Mouse (Mus musculus): ENCODE measurements around the gene Fa2h. TPM values are rescaled to one million over a fixed set of nuclear protein-coding genes. Genes with fewer than 3 reads are reported as not detected.
A peak's percentile ranks its signal among the peaks of the same experiment; 100 is the strongest.

Fa2h gene
- polyA plus RNA-seq, 1 experiment, result 0.54 TPM

DNA sequence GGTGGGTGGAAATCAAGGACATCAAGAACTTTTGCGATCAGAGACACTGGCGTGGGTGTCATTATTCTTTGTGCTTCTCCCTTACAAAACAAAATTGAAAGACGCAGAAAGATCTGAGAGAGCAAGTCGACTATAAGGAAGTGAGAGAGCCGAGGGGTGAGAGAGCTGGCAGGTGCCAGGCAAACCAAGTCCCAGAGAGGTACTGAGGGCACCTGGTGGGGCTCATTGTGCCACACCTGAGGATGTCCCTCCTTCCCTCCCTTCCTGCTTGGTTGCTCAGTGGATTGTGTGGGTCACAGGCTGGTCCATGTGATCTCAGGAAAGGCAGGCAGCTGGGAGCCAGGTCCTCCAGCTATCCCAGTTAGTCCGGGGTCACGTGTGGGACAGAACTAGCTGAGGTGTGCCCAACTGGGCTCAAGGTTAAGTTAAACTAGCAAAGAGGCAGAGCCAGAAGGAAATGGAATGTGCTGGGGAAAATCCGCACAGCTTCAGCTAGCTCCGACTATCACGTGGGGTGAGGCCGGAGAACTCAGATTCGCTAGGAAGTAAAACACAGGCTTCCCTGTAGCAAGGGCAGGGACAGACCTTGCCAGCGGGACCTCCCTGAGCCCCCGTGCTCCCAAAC is 26.9 kb downstream of the Fa2h start:
- Histone ChIP-seq H3K4me3 (no peak overlapping the region), H3K27me3 (ENCODE audit: control insufficient read depth, insufficient read depth, insufficient read length) (peaks cover 30% of the 10 kb centered on the region), H3K79me2 (ENCODE audit: control insufficient read depth, insufficient read depth) (no peaks in the 10 kb centered on the region), H3K36me3 (ENCODE audit: control insufficient read depth, insufficient read depth) (no peaks in the 10 kb centered on the region), H3K4me2 (ENCODE audit: low read depth) (no peak overlapping the region), H3ac (ENCODE audit: control insufficient read depth, insufficient read length) (no peak overlapping the region)
- TF ChIP-seq MYOG (IDR thresholded peaks at IDR 0.05; ENCODE audit: control insufficient read depth in 1 of 3, insufficient read depth in 1 of 3, insufficient read length in 2 of 3, low read depth in 2 of 3) (no peak), TCF3 (IDR thresholded peaks at IDR 0.05; ENCODE audit: insufficient read length, low read depth) (no peak), CEBPB (IDR thresholded peaks at IDR 0.05; ENCODE audit: insufficient read depth, poor library complexity, severe bottlenecking) (no peak), USF1 (IDR thresholded peaks at IDR 0.05; ENCODE audit: low read depth) (no peak), SRF (IDR thresholded peaks at IDR 0.05; ENCODE audit: control insufficient read depth, insufficient read length, low read depth) (no peak), MYOD1 (IDR thresholded peaks at IDR 0.05; ENCODE audit: control insufficient read depth in 1 of 3, insufficient read length in 2 of 3, low read depth in 2 of 3) (no peak), POLR2A (IDR thresholded peaks at IDR 0.05; ENCODE audit: insufficient read length, low read depth) (no peak), POLR2AphosphoS2 (IDR thresholded peaks at IDR 0.05; ENCODE audit: insufficient read length, low read depth) (no peak), TCF12 (IDR thresholded peaks at IDR 0.05; ENCODE audit: insufficient read depth, poor library complexity, severe bottlenecking) (no peak), REST (IDR thresholded peaks at IDR 0.05; ENCODE audit: insufficient read depth, insufficient read length) (no peak), E2F4 (IDR thresholded peaks at IDR 0.05; ENCODE audit: insufficient read depth) (no peak), MAX (IDR thresholded peaks at IDR 0.05; ENCODE audit: low read depth) (no peak)

DNA sequence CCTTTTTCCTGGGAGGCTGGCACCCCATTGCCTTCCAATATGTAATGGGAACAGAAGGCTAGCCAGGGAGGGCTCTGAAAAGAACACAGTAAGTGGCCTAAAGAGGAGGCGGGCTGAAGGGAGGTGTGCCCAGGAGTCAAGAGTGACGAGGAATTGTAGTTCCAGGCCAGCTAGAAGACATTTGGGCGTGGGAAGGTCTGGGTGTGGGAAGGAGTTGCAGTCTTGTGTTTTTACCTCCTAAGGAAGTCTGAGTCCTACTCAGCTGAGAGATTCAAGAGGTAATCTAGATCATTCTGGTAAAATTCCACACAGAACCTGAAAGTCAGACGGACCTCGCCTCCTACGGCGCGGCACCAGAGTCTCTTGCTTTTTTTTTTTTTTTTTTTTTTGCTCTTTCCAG is 30.1 kb downstream of the Fa2h start:
- no peaks in the 10 kb centered on the region for H3K79me2 ChIP-seq (ENCODE audit: control insufficient read depth, insufficient read depth)
- no peak overlapping the region for H3ac ChIP-seq (ENCODE audit: control insufficient read depth, insufficient read length)
- no peak overlapping the region for H3K4me3 ChIP-seq
- H3K4me2 ChIP-seq (ENCODE audit: low read depth), result no peak overlapping the region
- H3K36me3 ChIP-seq (ENCODE audit: control insufficient read depth, insufficient read depth), result no peaks in the 10 kb centered on the region
- TF ChIP-seq POLR2AphosphoS2 (IDR thresholded peaks at IDR 0.05; ENCODE audit: insufficient read length, low read depth) (no peak), MAX (IDR thresholded peaks at IDR 0.05; ENCODE audit: low read depth) (no peak), CEBPB (IDR thresholded peaks at IDR 0.05; ENCODE audit: insufficient read depth, poor library complexity, severe bottlenecking) (no peak), E2F4 (IDR thresholded peaks at IDR 0.05; ENCODE audit: insufficient read depth) (no peak), MYOG (IDR thresholded peaks at IDR 0.05; ENCODE audit: control insufficient read depth in 1 of 3, insufficient read depth in 1 of 3, insufficient read length in 2 of 3, low read depth in 2 of 3) (no peak), MYOD1 (IDR thresholded peaks at IDR 0.05; ENCODE audit: control insufficient read depth in 1 of 3, insufficient read length in 2 of 3, low read depth in 2 of 3) (no peak), SRF (IDR thresholded peaks at IDR 0.05; ENCODE audit: control insufficient read depth, insufficient read length, low read depth) (no peak)
- H3K27me3 ChIP-seq (ENCODE audit: control insufficient read depth, insufficient read depth, insufficient read length), result peaks cover 30% of the 10 kb centered on the region

DNA sequence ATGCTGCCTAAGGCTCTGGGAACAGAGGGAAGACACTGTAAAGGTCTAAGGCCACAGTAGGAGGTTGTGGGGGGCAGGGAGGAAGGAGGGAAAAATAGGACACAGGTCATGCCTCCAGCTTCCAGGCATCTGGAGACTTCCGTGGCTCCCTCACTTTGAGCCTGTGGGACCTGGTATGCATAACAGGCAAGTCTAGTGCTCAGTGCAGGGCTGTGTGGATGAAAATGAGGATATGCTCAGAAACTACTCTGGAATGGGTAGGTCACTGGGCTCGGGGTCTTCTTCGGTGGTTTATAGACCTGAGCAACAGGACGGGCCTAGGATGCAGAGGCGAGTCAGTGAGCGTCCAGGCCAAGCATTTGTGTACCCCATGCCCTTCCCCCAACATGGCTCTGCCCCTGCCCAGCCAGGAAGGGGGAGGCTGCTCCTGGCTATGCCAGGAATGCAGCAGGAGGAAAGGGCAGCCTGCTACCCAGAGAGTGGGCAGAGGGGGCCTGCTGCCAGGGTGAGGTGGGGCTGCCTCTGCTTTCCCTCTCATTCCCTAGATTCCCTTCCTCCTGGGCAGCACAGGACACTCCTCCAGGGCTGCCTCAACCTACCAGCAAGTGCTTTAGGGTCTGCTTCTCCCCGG is 32.9 kb downstream of the Fa2h start:
- no peak overlapping the region for H3K4me3 ChIP-seq
- H3K36me3 ChIP-seq (ENCODE audit: control insufficient read depth, insufficient read depth), result no peaks in the 10 kb centered on the region
- no peak overlapping the region for H3K4me2 ChIP-seq (ENCODE audit: low read depth)
- H3ac ChIP-seq (ENCODE audit: control insufficient read depth, insufficient read length), result no peak overlapping the region
- TF ChIP-seq MYOG (IDR thresholded peaks at IDR 0.05; ENCODE audit: control insufficient read depth in 1 of 3, insufficient read depth in 1 of 3, insufficient read length in 2 of 3, low read depth in 2 of 3) (peak in 1 of 3 experiments; percentile 25), USF1 (IDR thresholded peaks at IDR 0.05; ENCODE audit: low read depth) (no peak)
- no peaks in the 10 kb centered on the region for H3K79me2 ChIP-seq (ENCODE audit: control insufficient read depth, insufficient read depth)
- H3K27me3 ChIP-seq (ENCODE audit: control insufficient read depth, insufficient read depth, insufficient read length), result peaks cover 19% of the 10 kb centered on the region

DNA sequence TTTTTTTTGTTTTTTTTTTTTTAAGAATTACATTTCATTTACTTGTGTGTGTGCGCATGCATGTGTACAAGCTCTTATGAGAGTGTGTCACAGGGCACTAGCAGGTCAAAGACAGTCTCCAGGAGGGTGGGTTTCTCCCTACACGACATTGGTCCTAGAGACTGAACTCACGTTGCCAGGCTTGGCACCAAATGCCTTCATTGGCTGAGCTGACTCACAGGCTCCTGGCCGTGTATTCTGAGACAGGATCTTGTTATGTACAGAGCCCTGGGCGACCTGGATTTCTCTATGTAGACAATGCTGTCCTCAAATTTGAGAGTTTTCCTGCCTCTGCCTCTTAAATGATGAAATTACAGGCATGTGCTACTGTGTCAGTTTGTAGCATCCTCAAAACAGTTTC is 33.7 kb downstream of the Fa2h start:
- no peak overlapping the region for H3K4me2 ChIP-seq (ENCODE audit: low read depth)
- peaks cover 19% of the 10 kb centered on the region for H3K27me3 ChIP-seq (ENCODE audit: control insufficient read depth, insufficient read depth, insufficient read length)
- H3K79me2 ChIP-seq (ENCODE audit: control insufficient read depth, insufficient read depth), result no peaks in the 10 kb centered on the region
- no peak overlapping the region for H3ac ChIP-seq (ENCODE audit: control insufficient read depth, insufficient read length)
- TF ChIP-seq POLR2A (IDR thresholded peaks at IDR 0.05; ENCODE audit: insufficient read length, low read depth) (no peak), TCF12 (IDR thresholded peaks at IDR 0.05; ENCODE audit: insufficient read depth, poor library complexity, severe bottlenecking) (no peak), CEBPB (IDR thresholded peaks at IDR 0.05; ENCODE audit: insufficient read depth, poor library complexity, severe bottlenecking) (no peak), MYOG (IDR thresholded peaks at IDR 0.05; ENCODE audit: control insufficient read depth in 1 of 3, insufficient read depth in 1 of 3, insufficient read length in 2 of 3, low read depth in 2 of 3) (no peak), MAX (IDR thresholded peaks at IDR 0.05; ENCODE audit: low read depth) (no peak), REST (IDR thresholded peaks at IDR 0.05; ENCODE audit: insufficient read depth, insufficient read length) (no peak), E2F4 (IDR thresholded peaks at IDR 0.05; ENCODE audit: insufficient read depth) (no peak), SRF (IDR thresholded peaks at IDR 0.05; ENCODE audit: control insufficient read depth, insufficient read length, low read depth) (no peak), MYOD1 (IDR thresholded peaks at IDR 0.05; ENCODE audit: control insufficient read depth in 1 of 3, insufficient read length in 2 of 3, low read depth in 2 of 3) (no peak), USF1 (IDR thresholded peaks at IDR 0.05; ENCODE audit: low read depth) (no peak), POLR2AphosphoS2 (IDR thresholded peaks at IDR 0.05; ENCODE audit: insufficient read length, low read depth) (no peak)
- no peaks in the 10 kb centered on the region for H3K36me3 ChIP-seq (ENCODE audit: control insufficient read depth, insufficient read depth)
- H3K4me3 ChIP-seq, result no peak overlapping the region

DNA sequence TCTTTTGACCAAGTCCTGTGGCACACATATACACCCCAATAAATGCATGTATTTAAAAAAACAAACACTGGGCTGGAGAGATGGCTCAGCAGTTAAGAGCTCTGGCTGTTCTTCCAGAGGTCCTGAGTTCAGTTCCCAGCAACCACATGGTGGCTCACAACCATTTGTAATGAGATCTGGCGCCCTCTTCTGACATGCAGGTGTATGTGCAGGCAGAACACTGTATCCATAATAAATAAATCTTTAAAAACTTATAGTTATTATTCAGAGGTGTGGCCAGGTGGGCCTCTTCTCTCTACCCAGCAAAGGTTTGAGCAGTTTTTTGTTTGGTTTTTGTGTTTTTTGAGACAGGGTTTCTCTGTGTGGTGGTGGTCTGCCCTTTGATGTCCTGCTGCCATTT is 34.7 kb downstream of the Fa2h start:
- H3K79me2 ChIP-seq (ENCODE audit: control insufficient read depth, insufficient read depth), result no peaks in the 10 kb centered on the region
- peaks cover 19% of the 10 kb centered on the region for H3K27me3 ChIP-seq (ENCODE audit: control insufficient read depth, insufficient read depth, insufficient read length)
- no peak for TF ChIP-seq TCF3 (IDR thresholded peaks at IDR 0.05; ENCODE audit: insufficient read length, low read depth)
- no peak for TF ChIP-seq E2F4 (IDR thresholded peaks at IDR 0.05; ENCODE audit: insufficient read depth)
- TF ChIP-seq POLR2AphosphoS2 (IDR thresholded peaks at IDR 0.05; ENCODE audit: insufficient read length, low read depth), result no peak
- no peak for TF ChIP-seq SRF (IDR thresholded peaks at IDR 0.05; ENCODE audit: control insufficient read depth, insufficient read length, low read depth)
- TF ChIP-seq CEBPB (IDR thresholded peaks at IDR 0.05; ENCODE audit: insufficient read depth, poor library complexity, severe bottlenecking), result no peak
- no peak for TF ChIP-seq REST (IDR thresholded peaks at IDR 0.05; ENCODE audit: insufficient read depth, insufficient read length)
- no peak for TF ChIP-seq POLR2A (IDR thresholded peaks at IDR 0.05; ENCODE audit: insufficient read length, low read depth)
- TF ChIP-seq TCF12 (IDR thresholded peaks at IDR 0.05; ENCODE audit: insufficient read depth, poor library complexity, severe bottlenecking), result no peak
- no peak for TF ChIP-seq MYOG (IDR thresholded peaks at IDR 0.05; ENCODE audit: control insufficient read depth in 1 of 3, insufficient read depth in 1 of 3, insufficient read length in 2 of 3, low read depth in 2 of 3)
- no peak for TF ChIP-seq USF1 (IDR thresholded peaks at IDR 0.05; ENCODE audit: low read depth)
- TF ChIP-seq MAX (IDR thresholded peaks at IDR 0.05; ENCODE audit: low read depth), result no peak
- TF ChIP-seq MYOD1 (IDR thresholded peaks at IDR 0.05; ENCODE audit: control insufficient read depth in 1 of 3, insufficient read length in 2 of 3, low read depth in 2 of 3), result no peak
- no peaks in the 10 kb centered on the region for H3K36me3 ChIP-seq (ENCODE audit: control insufficient read depth, insufficient read depth)
- H3K4me2 ChIP-seq (ENCODE audit: low read depth), result no peak overlapping the region
- H3ac ChIP-seq (ENCODE audit: control insufficient read depth, insufficient read length), result no peak overlapping the region
- no peak overlapping the region for H3K4me3 ChIP-seq

Data from myocyte (in vitro differentiated cells).